ENCODE assay signal across 18 mouse cellular contexts in genomic region chr2:45219851-45220250, GRCm38 (mm10).
DNase-seq lines count a peak whose midpoint lies in the region; ATAC-seq and TF ChIP-seq lines count a peak whose summit lies in the region.
"Had no signal": no experiment of that assay in that cellular context is flagged by ENCODE, and none has a peak within 500 bp of the region (broad histone marks: within the 10 kb centered on the region; RNA-seq: fewer than 3 reads in every experiment).

No protein-coding gene starts in this region.

- ATAC-seq in lung, postnatal 0 days: no peak
- peak; percentile 97 for ATAC-seq in granulocyte monocyte progenitor cell, adult 5-6 weeks (replicated peaks; ENCODE audit: poor library complexity, severe bottlenecking)
- peak; percentile 77 for ATAC-seq in megakaryocyte progenitor cell, adult 5-6 weeks (replicated peaks; ENCODE audit: poor library complexity)
- no peak for ATAC-seq in midbrain, embryonic 16.5 days
- ATAC-seq: forebrain, embryonic 16.5 days had no signal

- TF ChIP-seq EP300 in lung, postnatal 0 days (IDR thresholded peaks at IDR 0.05): no peak

- no peaks in the 10 kb centered on the region for H3K36me3 ChIP-seq in lung, postnatal 0 days (ENCODE audit: insufficient read depth, low read length)
- H3K36me3 ChIP-seq in midbrain, embryonic 16.5 days (ENCODE audit: control insufficient read depth, insufficient read depth, low read length): no peaks in the 10 kb centered on the region
- H3K36me3 ChIP-seq: embryonic facial prominence, embryonic 13.5 days; forebrain, embryonic 12.5 days; heart, embryonic 13.5 days; hindbrain, embryonic 15.5 days had no signal

- WGBS in lung, postnatal 0 days: 53% methylated on average over 5 of the region's 5 CpGs
- 47% methylated on average over 5 of the region's 5 CpGs for WGBS in midbrain, embryonic 16.5 days

- H3K9ac ChIP-seq in lung, postnatal 0 days (replicated peaks; ENCODE audit: low read depth): no peak overlapping the region
- H3K9ac ChIP-seq in midbrain, embryonic 16.5 days (ENCODE audit: low read depth, low read length): no peak overlapping the region
- H3K9ac ChIP-seq: embryonic facial prominence, embryonic 13.5 days; forebrain, embryonic 12.5 days; heart, embryonic 13.5 days; hindbrain, embryonic 15.5 days had no signal

- no peaks in the 10 kb centered on the region for H3K9me3 ChIP-seq in lung, postnatal 0 days (ENCODE audit: low read length)
- no peaks in the 10 kb centered on the region for H3K9me3 ChIP-seq in midbrain, embryonic 16.5 days (replicated peaks; ENCODE audit: control insufficient read depth, low read length, poor library complexity, severe bottlenecking)
- H3K9me3 ChIP-seq: embryonic facial prominence, embryonic 13.5 days; forebrain, embryonic 12.5 days; heart, embryonic 13.5 days; hindbrain, embryonic 15.5 days had no signal

- no peak for TF ChIP-seq CTCF in lung, postnatal 0 days (IDR thresholded peaks at IDR 0.05)

- H3K27me3 ChIP-seq in lung, postnatal 0 days (replicated peaks; ENCODE audit: insufficient read depth, low read length): no peaks in the 10 kb centered on the region
- no peaks in the 10 kb centered on the region for H3K27me3 ChIP-seq in midbrain, embryonic 16.5 days (ENCODE audit: control insufficient read depth, insufficient read depth, low read depth, low read length)
- H3K27me3 ChIP-seq: heart, embryonic 13.5 days; hindbrain, embryonic 15.5 days had no signal

- no peak overlapping the region for H3K4me3 ChIP-seq in lung, postnatal 0 days (ENCODE audit: low read depth, low read length)
- H3K4me3 ChIP-seq in midbrain, embryonic 16.5 days (ENCODE audit: low read depth, low read length): no peak overlapping the region
- H3K4me3 ChIP-seq: embryonic facial prominence, embryonic 13.5 days; forebrain, embryonic 12.5 days; heart, embryonic 13.5 days; hindbrain, embryonic 15.5 days had no signal

- no peak overlapping the region for H3K27ac ChIP-seq in lung, postnatal 0 days (ENCODE audit: low read length)
- no peak overlapping the region for H3K27ac ChIP-seq in midbrain, embryonic 16.5 days (ENCODE audit: low read length)
- H3K27ac ChIP-seq: embryonic facial prominence, embryonic 13.5 days; forebrain, embryonic 12.5 days; heart, embryonic 13.5 days; hindbrain, embryonic 15.5 days had no signal

- H3K4me1 ChIP-seq in lung, postnatal 0 days (ENCODE audit: insufficient read depth, low read depth, low read length): no peaks in the 10 kb centered on the region
- no peaks in the 10 kb centered on the region for H3K4me1 ChIP-seq in midbrain, embryonic 16.5 days (ENCODE audit: control insufficient read depth, insufficient read depth, low read length)
- H3K4me1 ChIP-seq: embryonic facial prominence, embryonic 13.5 days; hindbrain, embryonic 15.5 days had no signal

- H3K4me2 ChIP-seq in lung, postnatal 0 days (replicated peaks; ENCODE audit: low read depth, low read length): no peak overlapping the region
- H3K4me2 ChIP-seq in midbrain, embryonic 16.5 days (ENCODE audit: low read length): no peak overlapping the region
- H3K4me2 ChIP-seq: embryonic facial prominence, embryonic 13.5 days; forebrain, embryonic 12.5 days; heart, embryonic 13.5 days; hindbrain, embryonic 15.5 days had no signal

- peak; percentile 45 for DNase-seq in lung, postnatal 36 days
- DNase-seq in lung, postnatal 0 days (ENCODE audit: low spot score): no peak
- no peak for DNase-seq in thymus, postnatal 14 days
- DNase-seq in spleen, adult 18-20 months: no peak
- DNase-seq: adrenal gland, adult 2 months; adrenal gland, postnatal 36 days; cerebellum, adult 11-12 months; cerebellum, adult 9-10 months; cerebellum, postnatal 25 days; gastrocnemius, postnatal 14 days had no signal

Comparison
In these comparisons a context has a peak if more than half of its experiments do, and no peak if none do; other contexts are left out.
1. ATAC-seq: peak in granulocyte monocyte progenitor cell, adult 5-6 weeks (single experiment) and megakaryocyte progenitor cell, adult 5-6 weeks (single experiment); none in lung, postnatal 0 days (single experiment) and midbrain, embryonic 16.5 days (single experiment).